Mouse (Mus musculus) lung, embryonic 16.5 days (tissue): ENCODE measurements around the gene Sema6b. TPM values are rescaled to one million over a fixed set of nuclear protein-coding genes. Genes with fewer than 3 reads are reported as not detected.
"Not testable (repeated sequence)": the region's sequence is repeated elsewhere in the genome, so short reads cannot be mapped to it uniquely, and the experiment has no call there.

ENCODE experiments used
- ATAC-seq: fragments of 200-750 bp; cut with Nextera tagmentation; 2 replicates; pipeline ENCODE4 v1.8.0; 2017; ENCODE audit warnings: low read depth, mild to moderate bottlenecking, moderate library complexity
- H3K27ac ChIP-seq: fragments of 300-500 bp; sonication (generic); 2 replicates; pipeline ENCODE4 v1.5.1; 2014; ENCODE audit warnings: mild to moderate bottlenecking, control low read depth, low read length
- H3K27me3 ChIP-seq: fragments of 300-500 bp; sonication (generic); 2 replicates; pipeline ENCODE4 v1.6.1; 2014; ENCODE audit warnings: low read depth, low read length, mixed read lengths; ENCODE audit not compliant: control insufficient read depth, insufficient read depth
- H3K36me3 ChIP-seq: fragments of 300-500 bp; sonication (generic); 2 replicates; pipeline ENCODE4 v1.6.1; 2014; ENCODE audit warnings: low read length; ENCODE audit not compliant: control insufficient read depth, insufficient read depth
- H3K4me1 ChIP-seq: fragments of 300-500 bp; sonication (generic); replicated peaks from 2 replicates; pipeline ENCODE4 v1.6.1; 2014; ENCODE audit warnings: low read length, mixed read lengths; ENCODE audit not compliant: control insufficient read depth, insufficient read depth
- H3K4me2 ChIP-seq: fragments of 300-500 bp; sonication (generic); 2 replicates; pipeline ENCODE4 v1.6.1; 2014; ENCODE audit warnings: low read depth, low read length, control low read depth
- H3K4me3 ChIP-seq: fragments of 300-500 bp; sonication (generic); 2 replicates; pipeline ENCODE4 v1.5.1; 2014; ENCODE audit warnings: mild to moderate bottlenecking, low read length, control low read depth
- H3K9ac ChIP-seq: fragments of 300-500 bp; sonication (generic); 2 replicates; pipeline ENCODE4 v1.6.1; 2014; ENCODE audit warnings: low read length, control low read depth
- H3K9me3 ChIP-seq: fragments of 300-500 bp; sonication (generic); 2 replicates; pipeline ENCODE4 v1.6.1; 2016; ENCODE audit warnings: low read length; ENCODE audit not compliant: control insufficient read depth
- WGBS: fragments of 180-500 bp; shearing (Covaris S2); extraction: QIAGEN DNeasy Blood & Tissue Kit; methylation state at CpG from one replicate; pipeline ENCODE4 v1.1.7; 2014; 5-methylcytosine and 5-hydroxymethylcytosine counted together
- polyA plus RNA-seq: library from polyadenylated mRNA; unstranded; fragments of >200 nt; fragmentation: Nextera tagmentation; extraction: Ambion mirVana; gene quantifications from 2 replicates; pipeline ENCODE4 v1.2.1, GENCODE M21; 2015

Gene Sema6b
- polyA plus RNA-seq, 1 experiment from 2014 or later, result 1.2 TPM

DNA sequence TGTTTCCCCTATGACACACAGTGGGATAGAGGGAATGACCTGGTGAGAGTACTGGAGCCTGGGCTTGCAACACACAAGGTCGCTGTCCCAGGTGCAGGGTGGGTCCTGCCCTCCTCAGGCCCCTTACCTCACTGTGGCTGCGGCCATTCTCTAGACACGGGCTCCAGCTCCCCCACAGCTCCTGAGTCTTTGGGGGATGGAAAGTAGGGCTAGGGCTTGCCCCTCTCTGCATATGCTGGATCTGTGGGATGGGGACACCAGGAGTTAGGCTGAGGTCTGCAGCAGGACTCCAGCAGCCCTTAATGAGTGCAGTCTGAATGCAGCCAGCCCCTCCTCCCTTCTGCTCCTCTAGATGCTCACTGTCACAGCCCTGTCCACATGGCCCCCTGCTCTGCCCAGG lies 27.4 kb downstream of the Sema6b start:
- Histone ChIP-seq H3K27me3 (peaks cover 4% of the 10 kb centered on the region), H3K4me2 (no peak overlapping the region), H3K27ac (no peak overlapping the region), H3K4me1 (peaks cover 3% of the 10 kb centered on the region), H3K9ac (no peak overlapping the region), H3K9me3 (no peaks in the 10 kb centered on the region), H3K36me3 (no peaks in the 10 kb centered on the region), H3K4me3 (no peak overlapping the region)
- no peak for ATAC-seq
- 80% methylated on average over 3 of the region's 3 CpGs for WGBS

DNA sequence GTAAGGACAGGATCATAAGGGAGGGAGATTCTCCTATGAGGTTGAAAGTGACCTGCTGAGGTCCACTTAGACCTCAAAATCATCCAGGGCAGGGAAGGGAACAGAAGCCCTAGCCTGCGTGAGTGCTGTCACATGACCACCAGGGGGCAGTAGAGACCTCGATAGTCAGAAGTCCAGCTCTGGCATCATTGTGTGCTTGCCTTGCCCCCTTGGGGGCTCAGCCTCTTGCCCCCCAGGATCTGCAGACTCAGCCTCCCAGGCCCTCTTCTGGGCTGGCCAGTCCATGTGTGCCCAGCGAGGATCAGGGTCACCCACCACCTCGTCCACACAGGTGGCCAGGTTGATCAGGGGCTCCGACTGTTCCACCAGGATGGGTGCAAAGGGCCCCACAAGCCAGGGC lies 28.3 kb downstream of the Sema6b start:
- Histone ChIP-seq H3K4me2 (no peak overlapping the region), H3K27ac (no peak overlapping the region), H3K9me3 (no peaks in the 10 kb centered on the region), H3K36me3 (no peaks in the 10 kb centered on the region), H3K9ac (no peak overlapping the region), H3K4me1 (no peaks in the 10 kb centered on the region), H3K27me3 (no peaks in the 10 kb centered on the region), H3K4me3 (no peak overlapping the region)
- ATAC-seq, result peak; percentile 35
- 46% methylated on average over 5 of the region's 5 CpGs for WGBS

GRCm38 (mm10) chr17:56111021-56111420 lies 29.1 kb downstream of the Sema6b start:
- no peak for ATAC-seq
- Histone ChIP-seq H3K9ac (no peak overlapping the region), H3K9me3 (no peaks in the 10 kb centered on the region), H3K27ac (no peak overlapping the region), H3K4me2 (no peak overlapping the region), H3K27me3 (no peaks in the 10 kb centered on the region), H3K4me1 (no peaks in the 10 kb centered on the region), H3K36me3 (no peaks in the 10 kb centered on the region), H3K4me3 (no peak overlapping the region)
- 63% methylated on average over 1 of the region's 1 CpGs for WGBS

GRCm38 (mm10) chr17:56110571-56110970 lies 29.6 kb downstream of the Sema6b start:
- Histone ChIP-seq H3K27ac (no peak overlapping the region), H3K4me2 (no peak overlapping the region), H3K27me3 (no peaks in the 10 kb centered on the region), H3K36me3 (no peaks in the 10 kb centered on the region), H3K4me3 (no peak overlapping the region), H3K9me3 (no peaks in the 10 kb centered on the region), H3K9ac (no peak overlapping the region), H3K4me1 (no peaks in the 10 kb centered on the region)
- WGBS, result 67% methylated on average over 4 of the region's 4 CpGs
- no peak for ATAC-seq

- H3K9ac ChIP-seq, result no peak within 1 kb of the TSS; the same call in 1 of the 2 replicates
- WGBS, result 46% methylated on average over 8 of the region's 10 CpGs
These were observed 30.7 kb downstream of the Sema6b start, which contains the start of gene Plin4 for GRCm38 (mm10) chr17:56109219-56110051. Plin4 (minus strand) TSS chr17:56109803.

DNA sequence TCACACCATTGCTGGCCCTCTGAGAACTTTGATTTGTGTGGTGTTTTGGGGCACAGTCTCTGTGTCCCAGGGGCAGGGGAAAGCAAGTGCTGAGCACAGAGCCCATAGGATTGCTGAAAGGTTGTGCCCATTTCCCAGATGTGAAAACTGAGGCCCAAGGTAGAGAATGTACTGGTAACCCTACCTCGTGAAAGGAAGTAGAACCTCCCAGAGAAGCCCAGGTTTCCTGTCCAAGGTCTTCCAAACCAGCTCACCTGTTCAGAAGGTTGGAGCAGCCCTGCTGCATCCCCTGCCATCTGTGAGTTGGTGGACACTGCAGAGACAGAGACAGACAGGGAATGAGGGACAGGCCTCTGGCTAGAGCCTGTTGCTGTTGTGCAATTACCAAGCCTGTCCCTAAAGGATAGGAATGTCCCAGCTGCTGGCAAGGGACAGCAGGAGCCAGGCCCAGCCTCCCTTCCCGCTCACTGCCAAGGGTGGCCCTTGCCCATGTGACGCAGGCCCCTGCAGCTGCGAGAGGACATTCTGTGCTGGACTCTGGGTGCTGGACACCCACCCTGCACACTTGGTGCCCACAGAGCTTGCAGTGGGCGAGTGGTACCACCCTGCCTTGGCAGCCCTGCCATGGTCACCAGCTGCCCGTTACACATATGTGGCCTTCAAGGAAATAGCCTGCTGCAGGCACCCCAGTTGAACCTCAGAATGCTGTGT lies 31.7 kb downstream of the Sema6b start:
- peak; percentile 75 for ATAC-seq
- no peaks in the 10 kb centered on the region for H3K9me3 ChIP-seq
- no peaks in the 10 kb centered on the region for H3K4me1 ChIP-seq
- no peak overlapping the region; the same call in 1 of the 2 replicates for H3K9ac ChIP-seq
- no peak overlapping the region; the same call in 1 of the 2 replicates for H3K27ac ChIP-seq
- no peaks in the 10 kb centered on the region for H3K27me3 ChIP-seq
- H3K4me2 ChIP-seq, result no peak overlapping the region
- H3K36me3 ChIP-seq, result no peaks in the 10 kb centered on the region
- no peak overlapping the region for H3K4me3 ChIP-seq
- WGBS, result 74% methylated on average over 6 of the region's 6 CpGs

More at GRCm38 (mm10) chr17:56109219-56110051, 30.7 kb downstream of the Sema6b start, which contains the start of gene Plin4:
- no peaks in the 10 kb centered on the region for H3K27me3 ChIP-seq
- ATAC-seq, result peak; percentile 12; the same call in 1 of the 2 replicates
- no peak within 1 kb of the TSS for H3K4me2 ChIP-seq
- no peak within 1 kb of the TSS for H3K4me3 ChIP-seq
- no peaks in the 10 kb centered on the region for H3K4me1 ChIP-seq
- H3K36me3 ChIP-seq, result no peaks in the 10 kb centered on the region
- H3K27ac ChIP-seq, result peak within 1 kb of the TSS; percentile 9; the same call in 1 of the 2 replicates
- H3K9me3 ChIP-seq, result no peaks in the 10 kb centered on the region

DNA sequence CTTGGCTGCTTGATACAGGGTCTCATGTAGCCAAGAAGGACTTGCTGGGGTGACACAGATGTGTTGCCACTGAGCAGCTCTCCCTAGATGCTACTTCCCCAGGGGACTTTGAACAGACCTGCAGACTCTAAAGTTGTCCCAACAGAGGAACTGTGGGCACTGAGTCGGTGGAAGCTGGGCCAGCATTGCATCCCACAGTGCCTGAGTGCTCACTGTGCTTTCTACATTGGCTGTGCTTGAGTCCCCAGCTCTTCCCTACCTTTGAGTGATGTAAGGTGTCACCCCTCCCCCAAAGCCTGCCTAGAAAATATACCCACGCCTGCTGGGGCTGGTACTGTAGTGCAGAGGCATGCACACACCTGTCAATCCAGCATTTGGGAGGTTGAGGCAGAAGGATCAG lies 32.4 kb downstream of the Sema6b start:
- H3K4me1 ChIP-seq, result no peaks in the 10 kb centered on the region
- no peak overlapping the region for H3K4me3 ChIP-seq
- no peak overlapping the region for H3K27ac ChIP-seq
- no peak overlapping the region for H3K9ac ChIP-seq
- H3K36me3 ChIP-seq, result no peaks in the 10 kb centered on the region
- no peaks in the 10 kb centered on the region for H3K27me3 ChIP-seq
- no peaks in the 10 kb centered on the region for H3K9me3 ChIP-seq
- no peak for ATAC-seq
- 52% methylated on average over 2 of the region's 2 CpGs for WGBS
- no peak overlapping the region for H3K4me2 ChIP-seq

- H3K4me1 ChIP-seq, result no peaks in the 10 kb centered on the region
- H3K4me3 ChIP-seq, result no peak overlapping the region
- no peak overlapping the region for H3K4me2 ChIP-seq
- H3K27me3 ChIP-seq, result no peaks in the 10 kb centered on the region
- H3K36me3 ChIP-seq, result peaks cover 6% of the 10 kb centered on the region; the same call in 1 of the 2 replicates
- 58% methylated on average over 4 of the region's 4 CpGs for WGBS
- H3K9ac ChIP-seq, result no peak overlapping the region
- no peak overlapping the region for H3K27ac ChIP-seq
- no peak for ATAC-seq
- H3K9me3 ChIP-seq, result no peaks in the 10 kb centered on the region
These were observed 33.2 kb downstream of the Sema6b start for GRCm38 (mm10) chr17:56106981-56107380.

DNA sequence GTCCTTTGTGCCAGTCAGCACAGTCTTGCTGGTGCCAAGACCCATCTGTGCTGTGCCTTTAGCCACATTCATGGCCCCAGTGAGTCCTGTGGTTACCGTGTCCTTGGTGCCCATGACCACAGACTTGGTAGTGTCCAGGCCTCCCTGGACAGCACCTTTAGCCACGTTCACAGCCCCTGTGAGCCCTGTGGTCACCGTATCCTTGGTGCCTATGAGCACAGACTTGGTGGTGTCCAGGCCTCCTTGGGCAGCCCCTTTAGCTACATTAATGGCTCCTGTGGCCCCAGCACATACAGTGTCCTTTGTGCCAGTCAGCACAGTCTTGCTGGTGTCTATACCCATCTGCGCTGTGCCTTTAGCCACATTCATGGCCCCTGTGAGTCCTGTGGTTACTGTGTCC lies 33.7 kb downstream of the Sema6b start:
- ATAC-seq, H3K9me3 ChIP-seq: not testable (repeated sequence)

More for the DNA sequence above, 33.7 kb downstream of the Sema6b start:
- not testable (repeated sequence) for H3K27ac ChIP-seq, H3K4me1 ChIP-seq, H3K36me3 ChIP-seq, H3K9ac ChIP-seq, H3K4me2 ChIP-seq, H3K27me3 ChIP-seq, H3K4me3 ChIP-seq
- WGBS, result 95% methylated on average over 4 of the region's 4 CpGs
